Mouse (Mus musculus) adipocyte (in vitro differentiated cells): ENCODE measurements around the gene Cabcoco1.

Source experiments
- DNase-seq: peaks from one replicate; pipeline ENCODE4 v3.0.0-alpha.2; 2016; ENCODE audit warnings: low spot score

Cabcoco1 gene

DNA sequence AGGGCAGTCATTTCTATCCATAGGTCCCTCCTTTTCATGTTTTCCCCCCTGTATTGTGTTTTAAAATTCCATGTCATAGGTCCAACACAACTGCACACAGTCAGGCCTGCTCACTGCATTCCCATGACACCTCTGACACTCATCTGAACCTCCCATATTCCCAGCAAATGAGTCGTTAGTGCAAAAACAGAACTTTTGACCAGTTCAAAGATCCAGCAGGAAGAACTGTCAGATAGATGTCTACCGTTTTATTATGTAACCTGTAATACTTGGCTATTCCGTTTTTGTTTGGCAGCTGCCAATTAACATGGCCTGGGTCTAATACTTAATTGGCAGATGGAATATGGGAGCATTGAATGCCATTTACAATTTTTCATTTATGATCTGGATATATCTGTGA, 34.0 kb downstream of the Cabcoco1 start:
- no peak for DNase-seq

GRCm38 (mm10) chr10:68506242-68506641, 35.5 kb downstream of the Cabcoco1 start:
- DNase-seq, result no peak

- DNase-seq, result no peak
Observed at GRCm38 (mm10) chr10:68504586-68505152, 37.0 kb downstream of the Cabcoco1 start.

DNA sequence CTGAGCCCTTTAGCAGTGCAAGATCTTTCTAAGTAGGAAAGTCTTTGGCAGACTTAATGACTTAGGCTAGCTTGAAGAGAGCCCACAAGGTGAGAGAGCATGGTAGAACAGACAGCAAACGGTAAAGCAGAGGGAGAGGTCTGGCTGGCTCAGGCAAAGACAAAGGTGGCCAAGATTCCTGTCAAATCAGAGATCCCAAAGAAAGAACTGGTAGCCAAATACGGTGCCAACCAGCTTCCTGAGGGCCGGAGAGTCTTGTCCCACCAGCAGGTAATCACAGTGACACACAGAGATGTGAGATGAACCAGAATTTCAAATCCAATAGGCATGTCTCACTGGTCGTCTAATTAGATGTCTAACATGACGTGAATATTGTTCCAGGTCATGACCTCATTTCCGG, 40.6 kb downstream of the Cabcoco1 start:
- DNase-seq, result no peak

GRCm38 (mm10) chr10:68495246-68495645, 46.5 kb downstream of the Cabcoco1 start:
- DNase-seq, result no peak

GRCm38 (mm10) chr10:68491557-68491956, 50.1 kb downstream of the Cabcoco1 start:
- peak; percentile 67 for DNase-seq

DNA sequence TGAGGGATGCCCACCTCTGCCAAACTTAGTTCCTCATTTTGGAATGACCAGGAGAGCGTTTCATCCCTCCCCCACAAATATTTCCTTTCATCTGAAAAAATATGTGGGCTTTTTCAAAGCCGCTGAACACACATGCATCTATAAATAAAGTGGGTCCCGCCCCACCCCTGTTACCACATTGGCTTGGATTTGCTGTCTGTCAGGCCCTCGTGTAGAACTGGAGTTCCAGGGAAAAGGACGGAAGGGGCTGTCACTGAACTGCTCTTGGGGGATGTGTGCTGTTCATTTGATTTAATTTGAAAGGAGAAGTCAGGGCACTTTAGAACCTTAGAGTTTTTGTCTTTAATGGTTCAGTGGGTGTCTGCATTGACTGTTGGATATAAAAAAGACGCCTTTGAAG, 50.9 kb downstream of the Cabcoco1 start:
- no peak for DNase-seq

GRCm38 (mm10) chr10:68472799-68473198, 68.9 kb downstream of the Cabcoco1 start:
- no peak for DNase-seq

DNA sequence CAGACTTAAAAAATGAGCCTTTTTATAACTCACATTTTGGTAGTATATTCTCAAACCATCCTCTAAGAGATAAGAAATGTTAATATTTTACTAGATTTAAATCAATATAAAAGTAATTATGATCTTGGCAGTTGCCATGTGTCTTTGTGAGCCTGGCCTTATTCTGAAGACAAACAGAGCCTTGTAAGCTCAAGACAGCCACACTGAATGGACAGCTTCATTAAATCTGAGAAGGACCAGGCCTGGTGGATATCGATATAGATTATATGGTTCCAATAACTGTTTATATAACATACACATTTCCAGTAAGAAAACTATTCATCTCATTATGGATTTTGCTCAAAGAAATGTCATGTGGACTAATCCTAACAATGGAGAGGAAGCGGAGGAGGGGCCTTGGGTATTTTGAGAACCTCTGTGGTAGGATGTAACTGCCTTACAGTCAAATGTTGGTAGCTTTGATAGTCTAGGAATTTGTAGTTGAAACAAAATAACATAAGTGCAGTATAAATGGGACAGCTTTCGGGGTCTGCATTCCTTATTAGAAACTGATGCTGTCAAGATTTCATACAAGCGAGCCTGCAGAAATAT, 75.9 kb downstream of the Cabcoco1 start:
- DNase-seq, result no peak

GRCm38 (mm10) chr10:68464943-68465342, 76.8 kb downstream of the Cabcoco1 start:
- peak; percentile 86 for DNase-seq

DNA sequence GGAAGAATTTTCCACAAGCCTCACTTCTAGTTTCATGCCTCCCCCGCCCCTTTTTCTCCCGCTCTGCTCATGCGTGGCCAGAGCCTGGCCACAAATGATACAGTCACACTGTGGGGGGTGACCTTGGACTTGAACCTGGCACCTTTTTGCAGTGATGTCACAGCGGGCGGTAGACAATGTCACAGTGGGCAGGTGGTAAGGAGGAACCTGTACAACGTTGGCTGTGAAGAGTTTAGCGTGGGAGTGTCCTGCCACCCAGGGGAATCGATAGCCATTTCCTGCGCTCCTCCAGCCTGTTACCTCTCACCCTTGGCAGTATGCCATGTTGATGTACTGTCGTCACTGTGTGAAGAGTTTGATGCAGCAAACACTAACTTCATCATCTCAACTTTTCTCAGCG, 81.9 kb downstream of the Cabcoco1 start:
- DNase-seq, result no peak

GRCm38 (mm10) chr10:68457019-68457418, 84.7 kb downstream of the Cabcoco1 start:
- DNase-seq, result no peak

- no peak for DNase-seq
Observed at GRCm38 (mm10) chr10:68454541-68454940, 87.2 kb downstream of the Cabcoco1 start.

DNA sequence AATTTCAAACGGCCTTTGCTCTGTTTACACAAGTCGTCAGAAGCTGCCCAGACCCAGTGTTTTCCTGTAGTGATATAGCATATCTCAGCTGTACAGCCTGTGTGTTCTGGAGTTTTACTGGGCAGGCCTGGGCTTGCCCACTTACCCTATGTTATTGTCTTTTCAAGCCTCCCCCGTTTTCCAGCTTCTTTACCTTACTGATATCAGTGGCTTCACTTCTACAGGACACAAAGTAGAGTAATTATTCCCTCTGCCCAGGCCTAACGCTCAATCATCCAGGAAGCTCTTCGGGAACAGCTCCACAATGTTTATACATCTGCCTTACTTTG, 94.9 kb downstream of the Cabcoco1 start:
- DNase-seq, result peak; percentile 80

- peak; percentile 26 for DNase-seq
Observed at GRCm38 (mm10) chr10:68445876-68446796, 95.6 kb downstream of the Cabcoco1 start.

DNA sequence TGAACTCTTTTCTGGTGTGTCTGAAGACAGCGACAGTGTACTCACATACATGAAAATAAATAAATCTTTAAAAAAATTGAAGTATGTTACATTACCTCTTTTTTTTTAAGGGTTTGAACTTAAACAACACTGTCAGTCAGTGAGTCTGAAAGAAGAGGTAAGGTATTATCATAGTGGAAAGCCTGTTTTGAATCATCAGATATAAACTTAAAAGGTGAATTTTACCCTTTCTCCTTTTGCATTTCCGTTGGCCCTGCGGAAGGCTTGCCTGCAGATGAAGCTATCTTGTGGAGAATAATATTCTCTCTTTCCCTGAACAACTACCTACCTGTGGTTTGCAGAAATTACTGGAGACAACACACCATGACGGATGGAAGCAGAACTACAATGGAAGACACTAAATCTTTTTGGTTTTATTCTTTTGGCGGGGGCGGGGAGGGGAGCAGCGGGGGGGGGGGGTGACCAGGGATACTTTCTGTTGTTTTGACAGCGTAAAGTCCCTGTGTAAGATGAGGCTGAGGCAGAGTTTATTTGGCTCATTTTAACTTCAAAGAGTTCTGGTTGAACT, 96.4 kb downstream of the Cabcoco1 start:
- DNase-seq, result no peak

- peak; percentile 42 for DNase-seq
Observed at GRCm38 (mm10) chr10:68444361-68445114, 97.2 kb downstream of the Cabcoco1 start.

DNA sequence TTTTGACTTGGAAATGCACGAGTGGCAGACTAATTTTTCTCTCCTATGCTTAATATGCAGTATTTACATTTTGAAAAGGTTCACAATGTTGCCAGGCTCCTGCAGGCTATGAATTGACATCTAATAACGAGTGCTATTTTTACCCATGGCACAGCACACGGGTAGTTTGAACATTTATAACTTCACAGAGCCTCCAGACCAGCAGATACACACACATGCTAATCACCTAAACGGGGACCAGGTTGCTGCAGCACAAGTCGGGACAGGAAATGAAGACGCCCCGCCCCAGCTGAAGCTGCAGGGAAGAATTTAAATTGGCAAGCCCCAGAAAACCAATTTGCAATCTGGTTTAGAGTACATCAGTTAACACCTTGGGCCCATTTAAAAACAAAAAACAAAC, 98.6 kb downstream of the Cabcoco1 start:
- DNase-seq, result no peak

GRCm38 (mm10) chr10:68442713-68443112, 99.0 kb downstream of the Cabcoco1 start:
- DNase-seq, result no peak

GRCm38 (mm10) chr10:68441931-68442662, 99.6 kb downstream of the Cabcoco1 start:
- DNase-seq, result peak; percentile 10

GRCm38 (mm10) chr10:68440515-68440914, 101.2 kb downstream of the Cabcoco1 start:
- DNase-seq, result no peak
